Mouse (Mus musculus) cerebellum, adult 2 months (tissue): ENCODE results near the gene 1700015F17Rik.

Experiments used
- CTCF ChIP-seq: fragments of 200-500 bp; IDR thresholded peaks from 2 replicates; pipeline ENCODE4 v1.5.1; 2011; ENCODE audit warnings: low read depth, mild to moderate bottlenecking, control low read depth, low read length, moderate library complexity, borderline replicate concordance; ENCODE audit not compliant: insufficient read depth
- POLR2A ChIP-seq: fragments of 200-500 bp; IDR thresholded peaks from 2 replicates; pipeline ENCODE4 v1.6.1; 2011; ENCODE audit warnings: low read length, control low read depth, borderline replicate concordance; ENCODE audit not compliant: insufficient read depth

GRCm38 (mm10) chr5:5492163-5492562 is 13.2 kb upstream of the 1700015F17Rik start:
- TF ChIP-seq CTCF (no peak), POLR2A (no peak)
